Mouse (Mus musculus) liver, embryonic 15.5 days (tissue): ENCODE results near the gene Naa25. TPM values are rescaled to one million over a fixed set of nuclear protein-coding genes. Genes with fewer than 3 reads are reported as not detected.

Experiments used
- ATAC-seq: fragments of 200-750 bp; cut with Nextera tagmentation; 2 replicates; pipeline ENCODE4 v1.8.0; 2017; ENCODE audit warnings: moderate number of reproducible peaks, mild to moderate bottlenecking, moderate library complexity; ENCODE audit not compliant: insufficient read depth
- H3K27ac ChIP-seq: fragments of 300-500 bp; sonication (generic); replicated peaks from 2 replicates; pipeline ENCODE4 v1.5.1; 2015; ENCODE audit warnings: mild to moderate bottlenecking, inconsistent platforms
- H3K27me3 ChIP-seq: fragments of 300-500 bp; sonication (generic); 2 replicates; pipeline ENCODE4 v1.6.1; 2015; ENCODE audit warnings: mild to moderate bottlenecking, inconsistent platforms
- H3K36me3 ChIP-seq: fragments of 300-500 bp; sonication (generic); replicated peaks from 2 replicates; pipeline ENCODE4 v1.6.1; 2015; ENCODE audit warnings: moderate library complexity, mild to moderate bottlenecking, inconsistent platforms
- H3K4me1 ChIP-seq: fragments of 300-500 bp; sonication (generic); replicated peaks from 2 replicates; pipeline ENCODE4 v1.6.1; 2015; ENCODE audit warnings: inconsistent platforms
- H3K4me2 ChIP-seq: fragments of 300-500 bp; sonication (generic); 2 replicates; pipeline ENCODE4 v1.6.1; 2015; ENCODE audit warnings: moderate library complexity, mild to moderate bottlenecking, inconsistent platforms
- H3K4me3 ChIP-seq: fragments of 300-500 bp; sonication (generic); replicated peaks from 2 replicates; pipeline ENCODE4 v1.5.1; 2015; ENCODE audit warnings: mild to moderate bottlenecking, inconsistent platforms
- H3K9ac ChIP-seq: fragments of 300-500 bp; sonication (generic); 2 replicates; pipeline ENCODE4 v1.6.1; 2015; ENCODE audit warnings: moderate library complexity, mild to moderate bottlenecking, inconsistent platforms
- H3K9me3 ChIP-seq: fragments of 300-500 bp; sonication (generic); replicated peaks from 2 replicates; pipeline ENCODE4 v1.6.1; 2016; ENCODE audit warnings: inconsistent platforms
- WGBS: fragments of 180-500 bp; shearing (Covaris S2); methylation state at CpG from one replicate; pipeline ENCODE4 v1.1.7; 2015; ENCODE audit warnings: mixed read lengths; ENCODE audit not compliant: insufficient replicate concordance; 5-methylcytosine and 5-hydroxymethylcytosine counted together
- polyA plus RNA-seq: library from polyadenylated mRNA; unstranded; fragments of >200 nt; fragmentation: Nextera tagmentation; extraction: Ambion mirVana; gene quantifications from 2 replicates; pipeline ENCODE4 v1.2.1, GENCODE M21; 2015

Naa25 gene
- polyA plus RNA-seq, 1 experiment from 2014 or later: 19.2 TPM

DNA sequence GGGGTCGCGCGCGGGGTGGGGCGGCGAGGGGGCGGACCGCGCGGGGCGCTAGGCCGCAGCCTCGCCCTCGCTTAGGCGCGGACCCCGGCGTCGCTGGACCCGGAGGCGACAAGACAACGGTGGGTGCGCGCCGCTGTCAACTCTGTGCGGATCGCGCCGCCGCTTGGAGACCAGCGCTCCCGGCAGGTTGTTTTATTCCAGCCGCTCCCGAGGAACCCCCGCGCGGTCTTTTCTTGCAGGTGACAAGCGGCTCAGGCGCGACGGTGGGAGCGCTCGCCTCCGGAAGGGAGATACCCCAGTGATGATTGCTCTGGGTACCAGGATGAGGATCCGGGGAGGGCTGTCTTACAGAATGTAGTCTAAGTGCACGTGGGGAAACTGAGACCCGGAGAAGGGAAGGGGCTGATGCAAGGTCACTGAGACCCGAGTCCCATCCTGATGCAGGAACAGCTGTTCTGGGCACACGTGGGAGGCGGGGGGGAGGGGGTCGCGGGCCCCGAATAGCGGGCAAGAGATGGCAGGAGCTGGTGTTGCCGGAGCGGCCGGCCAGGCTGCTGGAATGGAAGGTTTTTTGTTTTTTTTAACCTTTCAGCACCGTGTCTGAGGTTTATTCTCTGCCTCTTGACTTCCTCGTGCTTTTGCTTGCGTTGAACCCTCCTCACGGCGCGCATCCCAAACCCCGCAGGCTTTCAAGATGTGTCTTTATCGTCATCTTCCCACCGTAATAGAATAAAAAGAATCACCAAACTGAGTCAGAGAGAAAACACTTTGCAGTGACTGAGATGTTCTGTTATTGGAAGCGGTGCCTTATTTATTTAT lies 619 bp downstream of the Naa25 start:
- peaks cover 54% of the 10 kb centered on the region for H3K4me1 ChIP-seq
- under 1% methylated on average over 67 of the region's 67 CpGs for WGBS

DNA sequence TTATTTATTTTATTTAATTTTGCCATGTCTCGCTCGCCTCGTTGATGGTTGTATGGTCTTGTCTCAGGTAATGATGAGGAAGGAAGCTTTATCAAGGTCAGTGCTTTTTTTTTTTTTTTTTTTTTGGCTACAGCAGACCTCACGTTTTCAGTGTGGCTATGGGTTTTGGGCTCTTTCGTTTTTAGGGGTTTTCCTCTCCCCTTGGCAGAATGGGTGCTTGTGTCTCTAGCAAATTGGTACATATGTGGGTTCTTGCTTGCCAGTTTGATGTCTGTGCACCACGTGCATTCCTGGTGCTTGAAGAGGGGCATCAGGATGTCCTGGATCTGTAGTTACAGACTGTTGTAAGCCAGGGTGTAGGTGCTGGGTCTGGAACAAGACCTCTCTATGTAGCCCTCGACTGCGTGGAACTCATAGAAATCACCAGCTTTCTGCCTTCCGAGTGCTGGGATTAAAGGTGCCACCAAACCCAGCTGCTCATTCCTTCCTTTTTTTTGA lies 1.3 kb downstream of the Naa25 start:
- Histone ChIP-seq H3K4me1 (peaks cover 54% of the 10 kb centered on the region), H3K9ac (peak overlapping the region; percentile 87), H3K4me3 (peak overlapping the region; percentile 97), H3K4me2 (peak overlapping the region; percentile 96), H3K9me3 (no peaks in the 10 kb centered on the region), H3K27ac (peak overlapping the region; percentile 95; the same call in 1 of the 2 replicates), H3K36me3 (peaks cover 28% of the 10 kb centered on the region), H3K27me3 (no peaks in the 10 kb centered on the region)
- WGBS: 27% methylated on average over 9 of the region's 9 CpGs
- ATAC-seq: no peak

More for the DNA sequence above, 619 bp downstream of the Naa25 start:
- peak; percentile 73 for ATAC-seq
- Histone ChIP-seq H3K4me3 (peak overlapping the region; percentile 97), H3K27ac (peak overlapping the region; percentile 95), H3K4me2 (peak overlapping the region; percentile 96), H3K9ac (peak overlapping the region; percentile 87), H3K27me3 (no peaks in the 10 kb centered on the region), H3K36me3 (peaks cover 22% of the 10 kb centered on the region), H3K9me3 (no peaks in the 10 kb centered on the region)

DNA sequence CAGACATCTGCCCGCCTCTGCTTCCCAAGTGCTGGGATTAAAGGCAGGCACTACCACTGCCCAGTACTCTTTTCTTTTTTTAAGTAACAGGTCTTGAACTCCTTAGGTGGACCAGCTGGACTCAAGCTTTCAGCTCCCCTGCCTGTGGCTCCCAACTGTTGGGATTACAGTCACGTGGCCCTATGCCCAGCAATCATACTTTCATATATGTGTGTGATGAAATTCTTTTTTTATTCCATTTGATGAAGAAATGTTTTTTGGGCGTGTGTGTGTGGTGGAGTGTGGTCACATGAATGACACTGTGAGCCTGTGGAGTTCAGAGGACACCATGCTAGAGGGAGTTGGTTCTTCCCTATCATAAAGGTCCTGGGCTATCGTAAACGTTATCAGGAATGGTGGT lies 1.8 kb downstream of the Naa25 start:
- ATAC-seq: no peak
- Histone ChIP-seq H3K4me2 (peak overlapping the region; percentile 96), H3K9ac (peak overlapping the region; percentile 87), H3K27me3 (no peaks in the 10 kb centered on the region), H3K9me3 (no peaks in the 10 kb centered on the region), H3K27ac (0 out of 2 replicates have a peak overlapping the region, but pooled peaks have one; percentile 95), H3K4me3 (peak overlapping the region; percentile 97), H3K4me1 (peaks cover 54% of the 10 kb centered on the region), H3K36me3 (peaks cover 31% of the 10 kb centered on the region)
- 54% methylated on average over 5 of the region's 5 CpGs for WGBS

DNA sequence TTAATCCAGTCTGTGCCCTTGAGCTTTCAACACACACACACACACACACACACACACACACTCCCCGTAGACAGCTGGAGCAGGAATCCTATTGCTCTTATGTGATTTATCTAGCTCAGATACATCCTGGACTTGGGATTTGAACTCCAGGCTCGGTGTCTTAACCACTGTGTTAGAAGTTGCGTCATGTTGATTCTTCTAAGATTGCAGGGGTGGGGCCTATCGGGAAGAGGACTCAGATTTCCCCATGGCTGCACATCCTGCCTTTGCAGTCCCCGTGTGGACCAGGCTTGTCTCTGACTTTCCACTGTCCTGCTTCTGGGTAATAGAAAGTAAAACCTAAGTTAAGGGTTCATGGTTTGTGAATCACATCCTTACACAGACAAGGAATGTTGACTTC lies 2.3 kb downstream of the Naa25 start:
- no peak overlapping the region for H3K9ac ChIP-seq
- peak overlapping the region; percentile 96 for H3K4me2 ChIP-seq
- H3K27ac ChIP-seq: no peak overlapping the region
- H3K9me3 ChIP-seq: no peaks in the 10 kb centered on the region
- no peak overlapping the region for H3K4me3 ChIP-seq
- peaks cover 31% of the 10 kb centered on the region for H3K36me3 ChIP-seq
- 41% methylated on average over 5 of the region's 5 CpGs for WGBS
- peaks cover 54% of the 10 kb centered on the region for H3K4me1 ChIP-seq
- H3K27me3 ChIP-seq: no peaks in the 10 kb centered on the region
- no peak for ATAC-seq

DNA sequence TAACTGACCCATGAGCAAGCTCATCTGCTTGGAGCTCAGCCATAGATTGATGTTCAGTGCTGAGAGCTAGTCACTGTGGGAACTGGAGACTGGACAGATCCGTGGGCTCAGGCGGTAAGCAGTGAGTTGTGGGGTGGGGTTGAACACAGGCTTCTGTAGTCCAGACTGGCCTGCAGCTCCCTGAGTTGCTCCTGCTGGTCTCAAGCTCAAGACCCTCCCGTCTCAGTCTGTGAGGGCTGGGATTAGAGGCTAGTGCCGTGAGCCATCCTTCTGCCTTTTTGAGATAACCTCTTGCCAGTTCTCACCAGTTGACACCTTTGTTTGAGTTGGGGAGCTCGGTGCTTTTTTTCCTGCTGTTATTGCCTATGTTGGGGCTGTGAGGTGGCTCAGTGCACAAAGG lies 3.1 kb downstream of the Naa25 start:
- 37% methylated on average over 5 of the region's 5 CpGs for WGBS
- Histone ChIP-seq H3K27ac (0 out of 2 replicates have a peak overlapping the region, but pooled peaks have one; percentile 6), H3K9ac (no peak overlapping the region), H3K4me1 (peaks cover 54% of the 10 kb centered on the region), H3K36me3 (peaks cover 35% of the 10 kb centered on the region), H3K4me3 (no peak overlapping the region), H3K27me3 (no peaks in the 10 kb centered on the region), H3K4me2 (no peak overlapping the region), H3K9me3 (no peaks in the 10 kb centered on the region)
- ATAC-seq: no peak

DNA sequence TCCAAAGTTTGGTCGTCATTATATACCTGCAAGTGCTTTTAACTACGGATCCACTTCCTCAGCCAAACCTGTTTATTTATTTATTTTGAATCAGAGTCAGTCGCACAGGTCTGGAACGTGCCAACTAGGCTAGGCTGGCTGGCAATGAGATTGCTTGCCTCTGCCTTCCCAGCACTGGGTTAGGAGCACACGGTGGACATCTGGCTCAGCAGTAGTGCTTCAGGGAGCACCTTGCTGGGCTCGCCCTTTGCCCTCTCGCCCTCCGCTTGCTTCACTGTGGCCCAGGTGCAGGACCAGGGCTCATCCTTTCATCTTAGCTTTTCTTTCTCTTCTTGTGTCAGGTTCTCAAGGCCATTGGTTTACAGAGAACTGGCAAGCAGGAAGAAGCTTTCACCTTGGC lies 10.1 kb downstream of the Naa25 start:
- no peak overlapping the region for H3K4me3 ChIP-seq

DNA sequence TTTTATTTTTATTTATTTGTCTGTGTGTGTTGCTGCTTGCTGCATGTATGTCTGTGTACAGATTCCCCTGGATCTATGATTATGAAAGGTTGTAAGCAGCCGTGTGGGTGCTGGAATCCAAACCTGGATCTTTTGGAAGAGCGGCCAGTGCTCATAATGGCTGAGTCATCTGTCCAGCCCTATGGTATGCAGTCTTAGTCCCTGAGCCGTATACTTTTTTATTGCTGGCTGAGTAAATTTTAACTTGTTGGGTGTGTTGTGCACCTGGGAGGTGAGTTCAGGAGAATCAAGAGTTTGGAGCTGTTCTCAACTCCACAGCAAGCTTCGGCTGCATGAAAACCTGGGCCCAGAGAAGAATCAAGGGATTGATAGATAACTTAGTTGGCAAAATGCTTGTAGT lies 13.2 kb downstream of the Naa25 start:
- no peak for ATAC-seq
- H3K4me2 ChIP-seq: no peak overlapping the region
- H3K4me3 ChIP-seq: no peak overlapping the region
- WGBS: 82% methylated on average over 4 of the region's 4 CpGs
- peaks cover 4% of the 10 kb centered on the region; the same call in 1 of the 2 replicates for H3K4me1 ChIP-seq
- H3K27ac ChIP-seq: no peak overlapping the region
- H3K27me3 ChIP-seq: no peaks in the 10 kb centered on the region
- H3K9ac ChIP-seq: no peak overlapping the region
- H3K9me3 ChIP-seq: no peaks in the 10 kb centered on the region
- peaks cover 89% of the 10 kb centered on the region for H3K36me3 ChIP-seq

More for the DNA sequence above, 10.1 kb downstream of the Naa25 start:
- H3K36me3 ChIP-seq: peaks cover 78% of the 10 kb centered on the region
- no peak overlapping the region for H3K9ac ChIP-seq
- H3K27me3 ChIP-seq: no peaks in the 10 kb centered on the region
- 78% methylated on average over 8 of the region's 8 CpGs for WGBS
- no peak overlapping the region for H3K27ac ChIP-seq
- ATAC-seq: no peak
- peaks cover 4% of the 10 kb centered on the region; the same call in 1 of the 2 replicates for H3K4me1 ChIP-seq
- no peak overlapping the region for H3K4me2 ChIP-seq
- no peaks in the 10 kb centered on the region for H3K9me3 ChIP-seq

DNA sequence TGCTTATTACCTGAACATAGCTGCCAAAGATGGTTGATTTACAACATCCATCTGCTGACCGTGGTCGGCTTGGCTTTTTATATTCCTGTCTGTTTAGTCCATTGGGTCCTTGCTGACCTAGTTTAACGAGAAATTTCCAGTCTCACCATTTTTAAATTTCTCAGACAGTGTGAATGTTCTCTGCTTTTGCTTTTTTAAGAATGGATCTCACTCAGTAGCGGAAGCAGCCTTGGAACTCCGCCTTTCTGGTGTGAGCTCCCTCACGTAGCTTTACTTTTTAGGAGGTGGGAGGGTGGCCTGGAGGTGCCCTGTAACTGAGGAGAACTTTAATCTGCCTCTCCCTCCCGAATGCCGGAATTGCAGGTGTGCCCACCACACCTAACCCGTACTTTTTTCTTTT lies 23.0 kb downstream of the Naa25 start:
- WGBS: 81% methylated on average over 9 of the region's 9 CpGs
- Histone ChIP-seq H3K27me3 (no peaks in the 10 kb centered on the region), H3K9me3 (no peaks in the 10 kb centered on the region), H3K4me2 (no peak overlapping the region), H3K27ac (no peak overlapping the region), H3K9ac (no peak overlapping the region), H3K36me3 (peaks cover 97% of the 10 kb centered on the region), H3K4me3 (no peak overlapping the region), H3K4me1 (no peaks in the 10 kb centered on the region)
- ATAC-seq: no peak

DNA sequence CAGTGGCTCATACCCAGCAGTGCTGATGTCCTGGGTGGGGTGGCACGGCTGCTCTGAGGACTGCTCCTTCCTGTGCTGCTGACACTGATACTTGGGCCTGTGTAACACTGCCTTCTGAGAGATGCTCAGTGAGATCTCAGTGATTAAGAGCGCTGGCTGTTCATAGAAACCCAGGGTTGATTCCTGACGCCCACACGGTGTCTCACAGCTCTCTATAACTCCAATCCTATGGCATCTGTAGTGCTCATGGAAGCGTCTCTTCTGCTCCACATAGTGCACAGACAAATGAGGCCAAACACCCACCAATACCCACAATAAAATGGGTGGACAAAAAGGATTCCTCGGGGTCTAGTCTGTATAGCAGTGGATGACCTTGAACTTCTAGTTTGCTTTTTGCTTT lies 25.1 kb downstream of the Naa25 start:
- no peak for ATAC-seq
- Histone ChIP-seq H3K4me2 (no peak overlapping the region), H3K4me1 (no peaks in the 10 kb centered on the region), H3K9ac (no peak overlapping the region), H3K36me3 (peaks cover 97% of the 10 kb centered on the region), H3K4me3 (no peak overlapping the region), H3K27ac (no peak overlapping the region), H3K27me3 (no peaks in the 10 kb centered on the region), H3K9me3 (no peaks in the 10 kb centered on the region)
- 81% methylated on average over 6 of the region's 6 CpGs for WGBS

DNA sequence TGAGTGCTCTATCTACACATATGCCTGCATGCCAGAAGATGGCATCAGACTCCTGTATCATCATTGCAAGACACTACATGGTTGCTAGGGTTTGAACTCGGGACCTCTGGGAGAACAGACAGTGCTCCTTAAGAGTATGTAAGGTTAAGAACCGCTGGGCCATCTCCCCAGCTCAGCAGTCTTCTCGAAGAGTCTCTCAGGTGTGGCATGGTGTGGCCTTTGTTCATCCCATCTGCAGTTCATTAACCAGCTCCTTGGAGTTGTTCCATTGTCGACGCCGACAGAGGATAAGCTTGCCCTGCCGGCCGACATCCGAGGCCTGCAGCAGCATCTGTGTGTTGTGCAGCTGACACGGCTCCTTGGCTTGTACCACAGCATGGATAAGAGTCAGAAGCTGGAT lies 25.6 kb downstream of the Naa25 start:
- no peak for ATAC-seq
- H3K4me1 ChIP-seq: no peaks in the 10 kb centered on the region
- peaks cover 97% of the 10 kb centered on the region for H3K36me3 ChIP-seq
- H3K27me3 ChIP-seq: no peaks in the 10 kb centered on the region
- H3K9me3 ChIP-seq: no peaks in the 10 kb centered on the region
- H3K9ac ChIP-seq: no peak overlapping the region
- H3K4me3 ChIP-seq: no peak overlapping the region
- H3K27ac ChIP-seq: no peak overlapping the region
- H3K4me2 ChIP-seq: no peak overlapping the region
- 85% methylated on average over 10 of the region's 10 CpGs for WGBS

DNA sequence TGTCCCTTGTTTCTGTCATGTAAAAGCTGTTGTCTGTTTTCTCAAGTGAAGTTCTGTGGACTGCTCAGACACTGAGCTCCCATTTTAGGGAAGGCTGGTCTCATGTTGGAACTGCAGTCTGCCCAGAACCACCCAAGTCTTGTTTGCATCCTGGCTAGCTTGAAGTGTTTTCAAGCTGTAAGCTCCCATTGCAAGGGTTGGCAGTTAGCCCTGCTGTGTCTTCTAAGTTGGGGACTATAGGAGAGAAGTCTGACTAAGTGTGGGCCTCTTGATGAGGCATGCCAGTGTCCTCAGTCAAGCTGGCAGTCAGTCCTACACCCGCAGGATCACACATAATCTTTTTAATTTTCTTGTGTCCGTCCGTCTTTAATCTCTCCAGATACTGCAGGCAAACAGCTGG lies 31.2 kb downstream of the Naa25 start:
- no peaks in the 10 kb centered on the region for H3K27me3 ChIP-seq
- H3K4me2 ChIP-seq: no peak overlapping the region
- H3K27ac ChIP-seq: no peak overlapping the region
- H3K36me3 ChIP-seq: peaks cover 99% of the 10 kb centered on the region
- no peaks in the 10 kb centered on the region for H3K4me1 ChIP-seq
- H3K4me3 ChIP-seq: no peak overlapping the region
- no peaks in the 10 kb centered on the region for H3K9me3 ChIP-seq
- 78% methylated on average over 3 of the region's 3 CpGs for WGBS
- no peak for ATAC-seq
- H3K9ac ChIP-seq: no peak overlapping the region
